Mouse (Mus musculus): Measurements from ENCODE around the gene Myo18a. TPM values are rescaled to one million over a fixed set of nuclear protein-coding genes. Genes with fewer than 3 reads are reported as not detected.

Myo18a gene
- polyA plus RNA-seq, 1 experiment from 2014 or later: 12.3 TPM

GRCm38 (mm10) chr11:77871436-77871835 lies 108.4 kb downstream of the Myo18a start:
- no peak for DNase-seq (ENCODE audit: low spot score)
- 33% methylated on average over 4 of the region's 4 CpGs for WGBS
- H3K4me2 ChIP-seq (ENCODE audit: low read depth, low read length): no peak overlapping the region
- no peak overlapping the region for H3K9ac ChIP-seq (replicated peaks; ENCODE audit: low read length)
- no peak overlapping the region for H3K27ac ChIP-seq (replicated peaks; ENCODE audit: low read depth, low read length)
- H3K9me3 ChIP-seq (replicated peaks; ENCODE audit: control insufficient read depth, low read length): no peaks in the 10 kb centered on the region
- peaks cover 8% of the 10 kb centered on the region for H3K4me1 ChIP-seq (ENCODE audit: control insufficient read depth, insufficient read depth, low read length)
- no peaks in the 10 kb centered on the region for H3K27me3 ChIP-seq (ENCODE audit: control insufficient read depth, insufficient read depth, low read length)
- ATAC-seq (replicated peaks; ENCODE audit: insufficient number of reproducible peaks, low FRiP score, low TSS enrichment, low read depth): no peak
- H3K4me3 ChIP-seq (ENCODE audit: low read depth, low read length): no peak overlapping the region
- H3K36me3 ChIP-seq (replicated peaks; ENCODE audit: control insufficient read depth, insufficient read depth, low read depth, low read length): no peaks in the 10 kb centered on the region

GRCm38 (mm10) chr11:77872236-77872635 lies 109.2 kb downstream of the Myo18a start:
- Histone ChIP-seq H3K4me3 (ENCODE audit: low read depth, low read length) (no peak overlapping the region), H3K27ac (replicated peaks; ENCODE audit: low read depth, low read length) (no peak overlapping the region), H3K9ac (replicated peaks; ENCODE audit: low read length) (no peak overlapping the region; the same call in 1 of the 2 replicates)

GRCm38 (mm10) chr11:77872685-77873084 lies 109.6 kb downstream of the Myo18a start:
- Histone ChIP-seq H3K36me3 (replicated peaks; ENCODE audit: control insufficient read depth, insufficient read depth, low read depth, low read length) (no peaks in the 10 kb centered on the region), H3K4me2 (ENCODE audit: low read depth, low read length) (no peak overlapping the region), H3K9ac (replicated peaks; ENCODE audit: low read length) (no peak overlapping the region; the same call in 1 of the 2 replicates), H3K27me3 (ENCODE audit: control insufficient read depth, insufficient read depth, low read length) (no peaks in the 10 kb centered on the region), H3K27ac (replicated peaks; ENCODE audit: low read depth, low read length) (no peak overlapping the region), H3K4me1 (ENCODE audit: control insufficient read depth, insufficient read depth, low read length) (peaks cover 8% of the 10 kb centered on the region), H3K4me3 (ENCODE audit: low read depth, low read length) (no peak overlapping the region), H3K9me3 (replicated peaks; ENCODE audit: control insufficient read depth, low read length) (no peaks in the 10 kb centered on the region)
- DNase-seq (ENCODE audit: low spot score) (no peak), ATAC-seq (replicated peaks; ENCODE audit: insufficient number of reproducible peaks, low FRiP score, low TSS enrichment, low read depth) (no peak)
- WGBS: 5% methylated on average over 7 of the region's 7 CpGs

More at GRCm38 (mm10) chr11:77872236-77872635, 109.2 kb downstream of the Myo18a start:
- no peaks in the 10 kb centered on the region for H3K27me3 ChIP-seq (ENCODE audit: control insufficient read depth, insufficient read depth, low read length)
- no peak overlapping the region; the same call in 1 of the 2 replicates for H3K4me2 ChIP-seq (ENCODE audit: low read depth, low read length)
- no peak for DNase-seq (ENCODE audit: low spot score)
- no peaks in the 10 kb centered on the region for H3K9me3 ChIP-seq (replicated peaks; ENCODE audit: control insufficient read depth, low read length)
- no peaks in the 10 kb centered on the region for H3K36me3 ChIP-seq (replicated peaks; ENCODE audit: control insufficient read depth, insufficient read depth, low read depth, low read length)
- H3K4me1 ChIP-seq (ENCODE audit: control insufficient read depth, insufficient read depth, low read length): peaks cover 8% of the 10 kb centered on the region
- ATAC-seq (replicated peaks; ENCODE audit: insufficient number of reproducible peaks, low FRiP score, low TSS enrichment, low read depth): 0 out of 2 replicates have a peak, but pooled peaks have one; percentile 5
- 2% methylated on average over 11 of the region's 11 CpGs for WGBS

GRCm38 (mm10) chr11:77873116-77873515 lies 110.1 kb downstream of the Myo18a start:
- ATAC-seq (replicated peaks; ENCODE audit: insufficient number of reproducible peaks, low FRiP score, low TSS enrichment, low read depth) (no peak), DNase-seq (ENCODE audit: low spot score) (no peak)
- Histone ChIP-seq H3K9ac (replicated peaks; ENCODE audit: low read length) (no peak overlapping the region), H3K4me2 (ENCODE audit: low read depth, low read length) (no peak overlapping the region), H3K9me3 (replicated peaks; ENCODE audit: control insufficient read depth, low read length) (no peaks in the 10 kb centered on the region), H3K27me3 (ENCODE audit: control insufficient read depth, insufficient read depth, low read length) (no peaks in the 10 kb centered on the region), H3K4me1 (ENCODE audit: control insufficient read depth, insufficient read depth, low read length) (peaks cover 8% of the 10 kb centered on the region), H3K27ac (replicated peaks; ENCODE audit: low read depth, low read length) (no peak overlapping the region), H3K4me3 (ENCODE audit: low read depth, low read length) (no peak overlapping the region), H3K36me3 (replicated peaks; ENCODE audit: control insufficient read depth, insufficient read depth, low read depth, low read length) (no peaks in the 10 kb centered on the region)
- WGBS: 35% methylated on average over 3 of the region's 3 CpGs

- no peaks in the 10 kb centered on the region for H3K27me3 ChIP-seq (ENCODE audit: control insufficient read depth, insufficient read depth, low read length)
- H3K4me3 ChIP-seq (ENCODE audit: low read depth, low read length): no peak overlapping the region
- H3K4me1 ChIP-seq (ENCODE audit: control insufficient read depth, insufficient read depth, low read length): peaks cover 4% of the 10 kb centered on the region
- H3K36me3 ChIP-seq (replicated peaks; ENCODE audit: control insufficient read depth, insufficient read depth, low read depth, low read length): no peaks in the 10 kb centered on the region
- DNase-seq (ENCODE audit: low spot score) (no peak), ATAC-seq (replicated peaks; ENCODE audit: insufficient number of reproducible peaks, low FRiP score, low TSS enrichment, low read depth) (no peak)
- no peaks in the 10 kb centered on the region for H3K9me3 ChIP-seq (replicated peaks; ENCODE audit: control insufficient read depth, low read length)
- H3K27ac ChIP-seq (replicated peaks; ENCODE audit: low read depth, low read length): no peak overlapping the region
- H3K9ac ChIP-seq (replicated peaks; ENCODE audit: low read length): no peak overlapping the region
- no peak overlapping the region for H3K4me2 ChIP-seq (ENCODE audit: low read depth, low read length)
- WGBS: 51% methylated on average over 6 of the region's 6 CpGs
Observed at GRCm38 (mm10) chr11:77874685-77875231, 111.7 kb downstream of the Myo18a start.

- Histone ChIP-seq H3K4me2 (ENCODE audit: low read depth, low read length) (no peak overlapping the region), H3K36me3 (replicated peaks; ENCODE audit: control insufficient read depth, insufficient read depth, low read depth, low read length) (no peaks in the 10 kb centered on the region), H3K27me3 (ENCODE audit: control insufficient read depth, insufficient read depth, low read length) (no peaks in the 10 kb centered on the region), H3K27ac (replicated peaks; ENCODE audit: low read depth, low read length) (no peak overlapping the region), H3K4me3 (ENCODE audit: low read depth, low read length) (no peak overlapping the region), H3K4me1 (ENCODE audit: control insufficient read depth, insufficient read depth, low read length) (peaks cover 4% of the 10 kb centered on the region), H3K9ac (replicated peaks; ENCODE audit: low read length) (no peak overlapping the region), H3K9me3 (replicated peaks; ENCODE audit: control insufficient read depth, low read length) (no peaks in the 10 kb centered on the region)
- WGBS: 56% methylated on average over 5 of the region's 5 CpGs
- ATAC-seq (replicated peaks; ENCODE audit: insufficient number of reproducible peaks, low FRiP score, low TSS enrichment, low read depth) (0 out of 2 replicates have a peak, but pooled peaks have one; percentile 35), DNase-seq (ENCODE audit: low spot score) (no peak)
Observed at GRCm38 (mm10) chr11:77875269-77875668, 112.2 kb downstream of the Myo18a start.

- H3K9ac ChIP-seq (replicated peaks; ENCODE audit: low read length): no peak overlapping the region
- H3K9me3 ChIP-seq (replicated peaks; ENCODE audit: control insufficient read depth, low read length): no peaks in the 10 kb centered on the region
- no peak for ATAC-seq (replicated peaks; ENCODE audit: insufficient number of reproducible peaks, low FRiP score, low TSS enrichment, low read depth)
- H3K27ac ChIP-seq (replicated peaks; ENCODE audit: low read depth, low read length): no peak overlapping the region
- DNase-seq (ENCODE audit: low spot score): no peak
- no peaks in the 10 kb centered on the region for H3K36me3 ChIP-seq (replicated peaks; ENCODE audit: control insufficient read depth, insufficient read depth, low read depth, low read length)
- H3K4me1 ChIP-seq (ENCODE audit: control insufficient read depth, insufficient read depth, low read length): peaks cover 4% of the 10 kb centered on the region
- no peaks in the 10 kb centered on the region for H3K27me3 ChIP-seq (ENCODE audit: control insufficient read depth, insufficient read depth, low read length)
- no peak overlapping the region for H3K4me2 ChIP-seq (ENCODE audit: low read depth, low read length)
- H3K4me3 ChIP-seq (ENCODE audit: low read depth, low read length): no peak overlapping the region
- WGBS: 59% methylated on average over 26 of the region's 26 CpGs
Observed at GRCm38 (mm10) chr11:77875847-77876759, 113.1 kb downstream of the Myo18a start.

- Histone ChIP-seq H3K27ac (replicated peaks; ENCODE audit: low read depth, low read length) (no peak overlapping the region), H3K9ac (replicated peaks; ENCODE audit: low read length) (0 out of 2 replicates have a peak overlapping the region, but pooled peaks have one; percentile 37), H3K4me2 (ENCODE audit: low read depth, low read length) (no peak overlapping the region), H3K36me3 (replicated peaks; ENCODE audit: control insufficient read depth, insufficient read depth, low read depth, low read length) (no peaks in the 10 kb centered on the region), H3K9me3 (replicated peaks; ENCODE audit: control insufficient read depth, low read length) (no peaks in the 10 kb centered on the region), H3K27me3 (ENCODE audit: control insufficient read depth, insufficient read depth, low read length) (0 out of 2 replicates have a peak, but pooled peaks cover 3% of the 10 kb centered on the region), H3K4me1 (ENCODE audit: control insufficient read depth, insufficient read depth, low read length) (peaks cover 4% of the 10 kb centered on the region), H3K4me3 (ENCODE audit: low read depth, low read length) (no peak overlapping the region)
- no peak for ATAC-seq (replicated peaks; ENCODE audit: insufficient number of reproducible peaks, low FRiP score, low TSS enrichment, low read depth)
- 51% methylated on average over 11 of the region's 11 CpGs for WGBS
- DNase-seq (ENCODE audit: low spot score): no peak
Observed at GRCm38 (mm10) chr11:77876760-77877148, 113.7 kb downstream of the Myo18a start.

Data from embryonic facial prominence, embryonic 11.5 days (tissue).